Mouse (Mus musculus) ES-Bruce4 (cell line): ENCODE measurements around the gene Wbp1.

ENCODE experiments used
- CTCF ChIP-seq: IDR thresholded peaks from one replicate; pipeline ENCODE4 v1.8.1; 2011; ENCODE audit warnings: low read depth, low read length
- EP300 ChIP-seq: IDR thresholded peaks from 2 replicates; pipeline ENCODE4 v1.6.1; 2011; ENCODE audit warnings: low read depth, low read length; ENCODE audit not compliant: insufficient read depth
- POLR2A ChIP-seq: IDR thresholded peaks from one replicate; pipeline ENCODE4 v1.8.1; 2011; ENCODE audit warnings: low read length; ENCODE audit not compliant: insufficient read depth

GRCm38 (mm10) chr6:83083497-83083896, 37.9 kb downstream of the Wbp1 start:
- no peak for TF ChIP-seq CTCF
- TF ChIP-seq POLR2A, result no peak
- TF ChIP-seq EP300, result no peak
